Mouse (Mus musculus) G1E-ER4 (cell line): ENCODE measurements around the gene Hectd1. TPM values are rescaled to one million over a fixed set of nuclear protein-coding genes. Genes with fewer than 3 reads are reported as not detected.

ENCODE experiments used
- GATA1 ChIP-seq: IDR thresholded peaks from one replicate; pipeline ENCODE4 v1.8.0; 2012; ENCODE audit warnings: low read length, inconsistent platforms
- polyA plus RNA-seq: library from polyadenylated mRNA; stranded (reverse); fragments of >175 nt; gene quantifications from 2 replicates; pipeline ENCODE4 v1.2.3, GENCODE M21; 2012

Hectd1 gene
- polyA plus RNA-seq, 1 experiment: 24.1 TPM

DNA sequence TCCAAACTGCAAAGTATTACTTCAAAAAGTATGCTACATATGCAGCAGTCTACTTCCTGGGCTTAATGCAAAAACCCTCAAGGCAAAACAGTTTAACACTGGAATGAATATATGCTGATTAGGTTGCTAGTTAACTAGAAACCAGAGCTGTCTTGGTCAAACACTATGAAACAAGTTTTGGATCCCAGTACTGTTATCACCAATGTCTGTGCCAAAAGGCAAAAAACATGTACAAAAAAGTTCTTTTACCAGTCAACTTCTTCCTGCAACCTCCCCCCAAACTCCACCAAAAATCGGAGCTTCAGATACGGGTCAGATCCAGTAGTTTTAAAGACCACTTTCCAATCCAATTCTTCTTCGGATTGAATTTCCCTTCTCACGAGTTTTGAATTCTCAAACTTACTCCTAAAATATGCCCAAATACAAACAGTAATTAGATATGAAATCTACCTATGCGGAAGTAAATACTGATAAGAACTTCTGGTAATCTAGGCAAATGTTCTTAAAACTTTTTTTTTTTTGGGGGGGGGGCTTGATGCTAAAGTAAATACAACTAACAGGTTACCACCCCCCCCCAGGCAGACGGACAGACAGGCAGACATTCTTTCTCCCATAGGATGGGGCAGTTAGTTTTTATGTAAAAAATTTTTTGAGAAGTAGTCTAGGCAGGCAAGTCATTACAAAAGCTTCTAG lies 1.2 kb downstream of the Hectd1 start:
- no peak for TF ChIP-seq GATA1

DNA sequence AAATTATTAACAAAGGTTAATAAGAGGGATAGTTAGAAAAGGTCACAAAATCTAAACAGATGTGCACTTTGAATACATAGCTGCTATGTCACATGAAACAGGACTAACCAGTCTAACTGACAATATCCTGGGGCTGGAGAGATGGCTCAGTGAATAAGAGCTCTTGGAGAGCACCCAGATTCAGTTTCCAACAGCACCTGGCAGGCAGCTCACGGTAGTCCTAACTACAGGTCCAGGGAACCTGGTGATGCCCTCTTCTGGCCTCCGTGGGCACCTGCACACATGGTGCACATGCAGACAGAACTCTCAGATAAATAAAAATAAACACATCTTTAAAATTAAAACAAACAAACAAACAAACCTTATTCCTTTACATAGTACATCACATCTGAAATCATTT lies 4.0 kb downstream of the Hectd1 start:
- TF ChIP-seq GATA1: no peak

GRCm38 (mm10) chr12:51823311-51823710 lies 6.0 kb downstream of the Hectd1 start:
- TF ChIP-seq GATA1: no peak

- no peak for TF ChIP-seq GATA1
Measured at GRCm38 (mm10) chr12:51822861-51823260, 6.5 kb downstream of the Hectd1 start.

DNA sequence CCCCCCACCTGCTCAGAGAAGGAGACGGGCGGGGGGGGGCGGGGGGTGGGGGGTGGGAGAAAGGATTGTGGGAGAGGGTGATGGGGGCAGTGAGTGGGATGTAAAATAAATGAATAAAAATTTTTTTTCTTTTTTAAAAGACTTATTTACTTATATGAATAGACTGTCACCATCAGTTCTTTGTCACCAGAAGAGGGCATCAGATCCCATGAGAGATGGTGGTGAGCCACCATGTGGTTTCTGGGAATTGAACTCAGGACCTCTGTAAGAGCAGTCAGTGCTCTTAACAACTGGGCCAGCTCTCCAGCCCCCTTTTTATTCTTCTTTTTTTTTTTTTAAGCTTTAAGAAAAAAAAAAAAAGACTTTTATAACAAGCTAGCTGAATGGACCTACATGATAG lies 7.1 kb downstream of the Hectd1 start:
- no peak for TF ChIP-seq GATA1

DNA sequence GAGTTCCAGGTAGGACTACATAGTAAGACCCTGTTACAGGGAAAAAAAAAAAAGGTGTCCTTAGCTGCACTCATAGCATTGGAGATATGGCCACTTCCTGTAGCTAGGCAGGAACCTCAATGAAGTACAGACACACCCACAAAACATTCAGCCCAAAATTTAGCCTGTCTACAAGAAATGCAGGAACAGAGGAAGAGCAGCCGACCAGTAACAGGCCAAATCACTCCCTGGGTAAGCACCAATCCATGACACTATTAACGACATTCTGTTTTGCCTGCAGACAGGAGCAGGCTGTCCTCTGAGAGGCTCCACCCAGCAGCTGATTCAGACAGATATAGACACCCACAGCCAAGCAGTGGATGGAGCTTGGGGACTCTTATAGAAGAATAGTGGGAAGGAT lies 8.1 kb downstream of the Hectd1 start:
- TF ChIP-seq GATA1: no peak

- TF ChIP-seq GATA1: no peak
Measured at GRCm38 (mm10) chr12:51819951-51820498, 9.3 kb downstream of the Hectd1 start.

GRCm38 (mm10) chr12:51817815-51818613 lies 11.3 kb downstream of the Hectd1 start:
- no peak for TF ChIP-seq GATA1

- TF ChIP-seq GATA1: no peak
Measured at GRCm38 (mm10) chr12:51811388-51812140, 17.8 kb downstream of the Hectd1 start.

GRCm38 (mm10) chr12:51810564-51810963 lies 18.8 kb downstream of the Hectd1 start:
- TF ChIP-seq GATA1: no peak

DNA sequence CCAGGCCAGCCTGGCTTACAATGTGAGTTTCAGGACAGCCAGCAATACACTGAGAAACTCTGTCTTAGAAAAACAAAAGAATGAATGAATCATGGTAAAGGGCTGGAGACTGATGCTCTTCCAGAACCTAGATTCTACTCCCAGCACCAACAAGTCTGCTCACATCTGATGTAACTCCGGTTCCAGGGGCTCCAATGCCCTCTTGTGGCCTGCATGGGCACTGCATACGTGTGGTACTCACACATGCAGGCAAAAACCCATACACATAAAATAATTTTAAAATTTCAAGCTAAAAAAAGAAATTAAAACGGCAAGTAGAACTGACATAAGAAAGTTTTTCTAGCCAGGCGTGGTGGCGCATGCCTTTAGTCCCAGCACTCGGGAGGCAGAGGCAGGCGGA lies 44.5 kb downstream of the Hectd1 start:
- TF ChIP-seq GATA1: no peak

- no peak for TF ChIP-seq GATA1
Measured at GRCm38 (mm10) chr12:51768702-51769101, 60.6 kb downstream of the Hectd1 start.

DNA sequence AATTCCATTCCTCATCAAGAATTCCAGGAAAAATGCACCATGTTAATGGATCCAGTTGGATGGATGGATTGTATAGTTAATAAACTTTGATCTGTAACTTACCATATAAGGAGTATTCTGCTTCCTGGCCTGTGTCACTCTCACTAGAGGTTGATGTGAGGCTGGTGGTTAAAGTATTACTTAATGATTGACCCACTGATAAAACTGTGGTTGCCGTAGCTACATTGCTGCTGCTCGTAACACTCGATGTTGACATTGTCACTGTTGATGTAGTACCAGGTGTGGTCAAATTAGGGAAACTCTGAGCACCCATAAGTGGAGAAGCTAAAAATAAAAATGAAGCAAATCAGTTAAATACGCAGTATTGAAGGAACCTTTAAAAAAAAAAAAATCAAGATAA lies 61.9 kb downstream of the Hectd1 start:
- no peak for TF ChIP-seq GATA1

DNA sequence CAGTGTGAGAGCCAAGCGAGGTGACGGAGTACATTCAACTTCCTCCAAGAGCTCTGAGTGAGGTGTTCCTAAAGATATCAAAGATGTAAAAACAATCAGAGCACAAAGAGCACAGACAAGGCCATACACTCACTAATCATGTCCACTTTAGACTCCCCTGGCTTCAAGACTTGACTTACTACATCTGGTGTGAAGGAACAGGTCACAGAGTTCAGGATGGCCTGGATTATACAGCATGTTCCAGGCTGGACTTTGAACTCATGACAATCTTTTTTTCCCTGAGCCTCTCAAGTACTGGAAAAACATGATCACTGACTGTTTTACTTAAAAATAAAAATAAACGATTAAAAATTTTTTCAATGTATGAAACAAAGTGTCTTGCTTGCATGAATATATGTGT lies 70.0 kb downstream of the Hectd1 start:
- no peak for TF ChIP-seq GATA1

DNA sequence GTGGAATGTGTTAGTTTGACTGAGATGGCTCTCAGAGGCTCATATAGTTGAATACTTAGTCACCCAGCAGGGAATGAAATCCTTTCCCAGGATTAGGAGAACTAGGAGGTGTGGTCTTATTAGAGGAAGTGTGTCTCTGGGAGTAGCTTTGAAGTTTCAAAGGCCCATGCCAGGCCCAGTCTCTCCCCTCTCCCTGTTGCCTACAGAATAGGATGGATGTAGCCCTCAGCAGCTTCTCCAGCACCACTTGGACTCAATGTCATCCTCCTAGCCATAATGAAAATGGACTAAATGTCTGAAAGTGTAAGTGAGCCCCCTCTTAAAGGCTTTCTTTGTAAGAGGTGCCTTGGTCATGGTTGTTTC lies 72.8 kb downstream of the Hectd1 start:
- no peak for TF ChIP-seq GATA1
